Mouse (Mus musculus) thymus, adult 2 months (tissue): Measurements from ENCODE around the gene Ccdc97.

Experiments
- CTCF ChIP-seq: fragments of 200-500 bp; IDR thresholded peaks from 2 replicates; pipeline ENCODE4 v1.5.1; 2012; ENCODE audit warnings: mild to moderate bottlenecking, control low read depth, low read length, moderate library complexity, borderline replicate concordance; ENCODE audit not compliant: control insufficient read depth, poor library complexity, insufficient read depth; ENCODE audit errors: extremely low read depth
- POLR2A ChIP-seq: fragments of 200-500 bp; IDR thresholded peaks from 2 replicates; pipeline ENCODE4 v1.6.1; 2012; ENCODE audit warnings: mild to moderate bottlenecking, low read length, control low read depth, moderate library complexity; ENCODE audit not compliant: control insufficient read depth, poor library complexity, insufficient read depth; ENCODE audit errors: extremely low read depth

DNA sequence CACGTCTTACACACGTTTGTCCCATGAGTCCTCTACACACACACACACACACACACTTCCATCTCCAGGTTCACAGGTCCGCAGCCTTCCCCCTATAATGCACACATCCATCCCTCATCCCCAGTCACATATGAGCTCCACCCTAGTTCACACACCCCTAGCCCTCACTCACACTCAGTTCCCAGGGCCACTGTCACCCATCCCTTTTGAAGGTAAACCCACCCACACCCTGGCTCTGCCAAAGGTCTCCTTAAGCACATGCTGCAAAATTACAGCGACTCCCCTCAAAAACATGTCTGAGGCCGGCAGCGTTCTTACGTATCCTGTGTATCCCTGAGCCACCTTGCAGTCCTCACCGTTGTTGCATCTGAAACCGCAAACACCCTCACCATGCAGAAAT is 44.6 kb downstream of the Ccdc97 start:
- TF ChIP-seq POLR2A (no peak), CTCF (no peak)
